Mouse (Mus musculus): ENCODE measurements around the gene Dnhd1. TPM values are rescaled to one million over a fixed set of nuclear protein-coding genes. Genes with fewer than 3 reads are reported as not detected.

The Dnhd1 gene
- polyA plus RNA-seq, 1 experiment: 2.7 TPM

GRCm38 (mm10) chr7:105639304-105639703, 11.3 kb upstream of the Dnhd1 start:
- TF ChIP-seq POLR2A (IDR thresholded peaks at IDR 0.05; ENCODE audit: control insufficient read depth, extremely low read depth, insufficient read depth, low read length, poor library complexity) (no peak), CTCF (IDR thresholded peaks at IDR 0.05; ENCODE audit: borderline replicate concordance, control insufficient read depth, extremely low read depth, insufficient read depth, low read length, poor library complexity) (no peak)
- H3K27me3 ChIP-seq (ENCODE audit: control insufficient read depth, insufficient read depth, low read length): no peaks in the 10 kb centered on the region
- DNase-seq: no peak
- no peak overlapping the region for H3K27ac ChIP-seq (ENCODE audit: control insufficient read depth, insufficient read depth, low read length)
- H3K4me1 ChIP-seq (replicated peaks; ENCODE audit: control insufficient read depth, insufficient read depth, low read length): peaks cover 11% of the 10 kb centered on the region
- H3K4me3 ChIP-seq (ENCODE audit: control insufficient read depth, insufficient read depth, low read length): no peak overlapping the region
- WGBS: 89% methylated on average over 9 of the region's 9 CpGs
- peaks cover 4% of the 10 kb centered on the region; the same call in 1 of the 2 replicates for H3K36me3 ChIP-seq (ENCODE audit: control insufficient read depth, insufficient read depth, low read length)

GRCm38 (mm10) chr7:105639756-105640155, 10.9 kb upstream of the Dnhd1 start, which contains the start of gene Timm10b:
Timm10b (plus strand) TSS chr7:105640056.
- Histone ChIP-seq H3K4me1 (replicated peaks; ENCODE audit: control insufficient read depth, insufficient read depth, low read length) (peaks cover 11% of the 10 kb centered on the region), H3K36me3 (ENCODE audit: control insufficient read depth, insufficient read depth, low read length) (peaks cover 4% of the 10 kb centered on the region; the same call in 1 of the 2 replicates), H3K27me3 (ENCODE audit: control insufficient read depth, insufficient read depth, low read length) (no peaks in the 10 kb centered on the region), H3K27ac (ENCODE audit: control insufficient read depth, insufficient read depth, low read length) (peak within 1 kb of the TSS; percentile 80), H3K4me3 (ENCODE audit: control insufficient read depth, insufficient read depth, low read length) (peak within 1 kb of the TSS; percentile 90)
- 2% methylated on average over 2 of the region's 2 CpGs for WGBS
- no peak for DNase-seq
- TF ChIP-seq CTCF (IDR thresholded peaks at IDR 0.05; ENCODE audit: borderline replicate concordance, control insufficient read depth, extremely low read depth, insufficient read depth, low read length, poor library complexity): no peak
- no peak for TF ChIP-seq POLR2A (IDR thresholded peaks at IDR 0.05; ENCODE audit: control insufficient read depth, extremely low read depth, insufficient read depth, low read length, poor library complexity)

DNA sequence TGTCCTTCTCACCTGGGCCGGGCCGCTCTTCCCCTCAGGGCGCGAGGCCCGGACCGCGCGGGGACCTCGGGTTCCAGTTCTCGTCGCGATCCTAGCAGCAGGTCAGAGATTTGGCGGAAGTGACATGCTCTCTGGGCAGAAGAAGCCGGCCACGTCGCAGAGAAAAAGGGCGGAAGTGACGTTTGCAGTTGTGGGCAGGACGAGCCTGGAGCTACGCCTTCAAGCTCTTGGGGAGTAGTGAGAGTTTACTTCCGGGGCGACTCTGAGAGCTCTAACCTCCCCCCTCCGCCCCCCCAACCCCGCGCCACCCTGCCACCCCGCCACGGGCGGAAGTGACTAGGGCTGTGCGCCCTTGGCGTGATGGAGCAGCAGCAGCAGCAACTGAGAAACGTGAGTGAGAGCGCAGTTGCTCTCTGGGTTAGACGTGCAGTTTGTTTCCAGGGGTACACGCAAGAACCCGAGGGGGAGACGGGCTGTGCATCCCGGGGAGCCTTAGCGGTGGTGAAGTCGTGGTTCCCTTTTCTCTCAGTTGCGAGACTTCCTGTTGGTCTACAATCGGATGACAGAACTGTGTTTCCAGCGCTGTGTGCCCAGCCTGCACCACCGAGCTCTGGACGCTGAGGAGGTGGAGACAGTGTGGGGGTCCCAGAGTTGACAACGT, 10.3 kb upstream of the Dnhd1 start, which contains the start of the genes Arfip2 and Gm45799:
Gene Arfip2, minus strand, starts transcription at position 184 of the 661 bp plus-strand sequence.
Gene Gm45799, plus strand, starts transcription at position 320 of the 661 bp plus-strand sequence.
- peak; percentile 95 for DNase-seq
- under 1% methylated on average over 45 of the region's 45 CpGs for WGBS
- Histone ChIP-seq H3K4me1 (replicated peaks; ENCODE audit: control insufficient read depth, insufficient read depth, low read length) (peaks cover 11% of the 10 kb centered on the region), H3K36me3 (ENCODE audit: control insufficient read depth, insufficient read depth, low read length) (peaks cover 4% of the 10 kb centered on the region; the same call in 1 of the 2 replicates), H3K4me3 (ENCODE audit: control insufficient read depth, insufficient read depth, low read length) (peak within 1 kb of the TSS; percentile 90), H3K27ac (ENCODE audit: control insufficient read depth, insufficient read depth, low read length) (peak within 1 kb of the TSS; percentile 80), H3K27me3 (ENCODE audit: control insufficient read depth, insufficient read depth, low read length) (no peaks in the 10 kb centered on the region)
- peak; percentile 94 for TF ChIP-seq POLR2A (IDR thresholded peaks at IDR 0.05; ENCODE audit: control insufficient read depth, extremely low read depth, insufficient read depth, low read length, poor library complexity)
- TF ChIP-seq CTCF (IDR thresholded peaks at IDR 0.05; ENCODE audit: borderline replicate concordance, control insufficient read depth, extremely low read depth, insufficient read depth, low read length, poor library complexity): no peak

- Histone ChIP-seq H3K4me3 (ENCODE audit: control insufficient read depth, insufficient read depth, low read length) (peak overlapping the region; percentile 90), H3K36me3 (ENCODE audit: control insufficient read depth, insufficient read depth, low read length) (peaks cover 4% of the 10 kb centered on the region; the same call in 1 of the 2 replicates), H3K4me1 (replicated peaks; ENCODE audit: control insufficient read depth, insufficient read depth, low read length) (peaks cover 11% of the 10 kb centered on the region), H3K27me3 (ENCODE audit: control insufficient read depth, insufficient read depth, low read length) (no peaks in the 10 kb centered on the region), H3K27ac (ENCODE audit: control insufficient read depth, insufficient read depth, low read length) (peak overlapping the region; percentile 80)
- no peak for TF ChIP-seq POLR2A (IDR thresholded peaks at IDR 0.05; ENCODE audit: control insufficient read depth, extremely low read depth, insufficient read depth, low read length, poor library complexity)
- TF ChIP-seq CTCF (IDR thresholded peaks at IDR 0.05; ENCODE audit: borderline replicate concordance, control insufficient read depth, extremely low read depth, insufficient read depth, low read length, poor library complexity): no peak
- WGBS: under 1% methylated on average over 18 of the region's 18 CpGs
- no peak for DNase-seq
Measured at GRCm38 (mm10) chr7:105640894-105641255, 9.8 kb upstream of the Dnhd1 start.

DNA sequence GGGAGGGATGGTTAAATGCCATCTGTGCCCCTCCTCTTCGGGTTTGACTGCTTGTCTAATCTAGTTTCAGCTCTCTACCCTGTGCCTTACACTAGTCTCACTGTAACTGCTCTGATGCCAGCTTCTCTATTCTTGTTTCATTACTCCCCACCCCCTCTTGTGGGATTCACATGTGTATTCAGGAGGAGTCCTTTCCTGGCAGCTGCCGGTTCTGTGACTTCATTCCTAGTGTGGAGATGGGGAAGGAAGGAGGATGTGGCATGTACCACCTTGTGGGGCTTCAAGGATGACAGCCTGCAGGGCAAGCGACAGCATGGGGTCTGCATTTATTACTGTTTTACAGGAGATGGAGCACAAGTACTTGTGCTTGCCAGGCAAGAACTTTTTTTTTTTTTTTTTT, 8.7 kb upstream of the Dnhd1 start:
- 74% methylated on average over 3 of the region's 3 CpGs for WGBS
- Histone ChIP-seq H3K36me3 (ENCODE audit: control insufficient read depth, insufficient read depth, low read length) (peaks cover 4% of the 10 kb centered on the region; the same call in 1 of the 2 replicates), H3K27me3 (ENCODE audit: control insufficient read depth, insufficient read depth, low read length) (no peaks in the 10 kb centered on the region), H3K4me3 (ENCODE audit: control insufficient read depth, insufficient read depth, low read length) (no peak overlapping the region), H3K27ac (ENCODE audit: control insufficient read depth, insufficient read depth, low read length) (no peak overlapping the region), H3K4me1 (replicated peaks; ENCODE audit: control insufficient read depth, insufficient read depth, low read length) (peaks cover 11% of the 10 kb centered on the region)
- no peak for TF ChIP-seq CTCF (IDR thresholded peaks at IDR 0.05; ENCODE audit: borderline replicate concordance, control insufficient read depth, extremely low read depth, insufficient read depth, low read length, poor library complexity)
- no peak for TF ChIP-seq POLR2A (IDR thresholded peaks at IDR 0.05; ENCODE audit: control insufficient read depth, extremely low read depth, insufficient read depth, low read length, poor library complexity)
- DNase-seq: no peak

DNA sequence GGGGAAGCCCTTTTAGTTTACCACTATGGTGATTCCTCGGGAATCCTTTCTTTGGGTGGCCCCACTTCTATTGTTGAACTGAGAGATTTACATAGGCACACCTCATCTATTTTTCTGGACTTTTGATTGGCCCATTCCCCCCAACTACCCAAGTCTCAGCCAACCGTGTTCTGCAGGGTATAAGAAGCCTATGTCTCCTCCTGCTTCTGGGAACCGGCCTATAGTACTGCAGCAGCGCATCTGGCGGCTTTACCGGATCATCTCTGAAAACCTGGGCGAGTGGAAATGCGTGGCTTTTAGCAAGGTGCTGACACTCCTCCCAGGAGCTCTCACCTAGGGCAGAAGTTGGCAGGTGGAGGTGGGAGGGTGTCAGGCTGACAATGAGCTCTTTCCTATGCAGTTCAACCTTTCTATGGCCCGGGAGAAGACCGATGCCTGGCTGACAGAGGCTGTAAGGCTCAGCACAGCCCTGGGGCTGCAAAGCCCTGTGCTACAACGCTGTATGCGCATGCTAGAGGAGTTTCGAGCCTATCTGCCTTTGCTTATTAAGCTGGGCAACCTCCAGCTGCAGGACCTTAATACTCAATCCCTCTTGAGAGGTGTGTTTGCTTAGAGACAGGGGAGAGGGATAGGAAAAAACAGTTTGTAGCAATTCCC, 35.0 kb downstream of the Dnhd1 start:
- Histone ChIP-seq H3K4me3 (ENCODE audit: control insufficient read depth, insufficient read depth, low read length) (no peak overlapping the region), H3K4me1 (replicated peaks; ENCODE audit: control insufficient read depth, insufficient read depth, low read length) (no peaks in the 10 kb centered on the region), H3K27ac (ENCODE audit: control insufficient read depth, insufficient read depth, low read length) (no peak overlapping the region), H3K27me3 (ENCODE audit: control insufficient read depth, insufficient read depth, low read length) (no peaks in the 10 kb centered on the region), H3K36me3 (ENCODE audit: control insufficient read depth, insufficient read depth, low read length) (no peaks in the 10 kb centered on the region)
- WGBS: 55% methylated on average over 13 of the region's 13 CpGs
- DNase-seq: no peak
- no peak for TF ChIP-seq POLR2A (IDR thresholded peaks at IDR 0.05; ENCODE audit: control insufficient read depth, extremely low read depth, insufficient read depth, low read length, poor library complexity)
- no peak for TF ChIP-seq CTCF (IDR thresholded peaks at IDR 0.05; ENCODE audit: borderline replicate concordance, control insufficient read depth, extremely low read depth, insufficient read depth, low read length, poor library complexity)

Data from thymus, adult 2 months (tissue).